Mouse (Mus musculus) neural tube, embryonic 14.5 days (tissue): Measurements from ENCODE around the gene Ift122. TPM values are rescaled to one million over a fixed set of nuclear protein-coding genes. Genes with fewer than 3 reads are reported as not detected.
"Not testable (repeated sequence)": the region's sequence is repeated elsewhere in the genome, so short reads cannot be mapped to it uniquely, and the experiment has no call there.

Source experiments
- ATAC-seq: fragments of 200-750 bp; cut with Nextera tagmentation; 2 replicates; pipeline ENCODE4 v1.8.0; 2017; ENCODE audit warnings: low read depth, mild to moderate bottlenecking, moderate TSS enrichment, moderate library complexity
- H3K27ac ChIP-seq: fragments of 300-500 bp; sonication (generic); 2 replicates; pipeline ENCODE4 v1.5.1; 2014; ENCODE audit warnings: low read depth, mild to moderate bottlenecking, control low read depth, low read length, moderate library complexity, mixed read lengths
- H3K27me3 ChIP-seq: fragments of 300-500 bp; sonication (generic); 2 replicates; pipeline ENCODE4 v1.6.1; 2014; ENCODE audit warnings: low read length; ENCODE audit not compliant: control insufficient read depth, insufficient read depth
- H3K36me3 ChIP-seq: fragments of 300-500 bp; sonication (generic); 2 replicates; pipeline ENCODE4 v1.6.1; 2014; ENCODE audit warnings: low read length, mixed read lengths; ENCODE audit not compliant: control insufficient read depth, insufficient read depth
- H3K4me1 ChIP-seq: fragments of 300-500 bp; sonication (generic); 2 replicates; pipeline ENCODE4 v1.6.1; 2014; ENCODE audit warnings: low read length; ENCODE audit not compliant: control insufficient read depth, insufficient read depth
- H3K4me2 ChIP-seq: fragments of 300-500 bp; sonication (generic); 2 replicates; pipeline ENCODE4 v1.6.1; 2014; ENCODE audit warnings: mild to moderate bottlenecking, low read depth, low read length, control low read depth
- H3K4me3 ChIP-seq: fragments of 300-500 bp; sonication (generic); 2 replicates; pipeline ENCODE4 v1.5.1; 2014; ENCODE audit warnings: low read depth, low read length, control low read depth, mixed read lengths
- H3K9ac ChIP-seq: fragments of 300-500 bp; sonication (generic); replicated peaks from 2 replicates; pipeline ENCODE4 v1.6.1; 2014; ENCODE audit warnings: low read depth, mild to moderate bottlenecking, control low read depth, low read length, mixed read lengths
- H3K9me3 ChIP-seq: fragments of 300-500 bp; sonication (generic); 2 replicates; pipeline ENCODE4 v1.6.1; 2016; ENCODE audit warnings: low read length; ENCODE audit not compliant: control insufficient read depth
- WGBS: fragments of 180-500 bp; shearing (Covaris S2); extraction: QIAGEN DNeasy Blood & Tissue Kit; methylation state at CpG from one replicate; pipeline ENCODE4 v1.1.7; 2014; 5-methylcytosine and 5-hydroxymethylcytosine counted together
- polyA plus RNA-seq: library from polyadenylated mRNA; unstranded; fragments of >200 nt; fragmentation: Nextera tagmentation; extraction: Ambion mirVana; gene quantifications from 2 replicates; pipeline ENCODE4 v1.2.1, GENCODE M21; 2014

Gene Ift122
- polyA plus RNA-seq, 1 experiment from 2014 or later, result 28.3 TPM

DNA sequence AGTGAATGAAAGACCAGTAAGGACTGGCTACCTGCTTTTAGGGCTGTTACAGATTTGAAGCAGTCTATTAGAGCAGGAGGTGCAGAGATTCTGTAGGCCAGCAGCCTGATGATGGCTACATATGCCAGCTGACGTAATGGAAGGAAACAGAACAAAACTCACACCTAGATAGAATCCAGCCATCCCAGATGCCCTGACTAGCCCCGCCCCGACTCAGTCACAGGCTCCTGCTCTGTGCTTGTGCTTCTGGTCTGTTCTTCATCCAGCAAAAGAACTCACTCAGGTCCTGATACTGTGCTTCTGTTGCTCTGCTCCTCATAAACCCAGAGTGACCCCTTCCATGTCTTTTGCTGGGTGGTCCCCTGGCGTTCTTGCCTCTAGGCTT is 3.1 kb downstream of the Ift122 start:
- Histone ChIP-seq H3K27ac (no peak overlapping the region), H3K36me3 (no peaks in the 10 kb centered on the region), H3K27me3 (no peaks in the 10 kb centered on the region), H3K4me3 (no peak overlapping the region), H3K4me2 (no peak overlapping the region), H3K9ac (no peak overlapping the region), H3K9me3 (no peaks in the 10 kb centered on the region), H3K4me1 (peaks cover 7% of the 10 kb centered on the region; the same call in 1 of the 2 replicates)
- no peak for ATAC-seq
- WGBS, result 86% methylated on average over 4 of the region's 4 CpGs

DNA sequence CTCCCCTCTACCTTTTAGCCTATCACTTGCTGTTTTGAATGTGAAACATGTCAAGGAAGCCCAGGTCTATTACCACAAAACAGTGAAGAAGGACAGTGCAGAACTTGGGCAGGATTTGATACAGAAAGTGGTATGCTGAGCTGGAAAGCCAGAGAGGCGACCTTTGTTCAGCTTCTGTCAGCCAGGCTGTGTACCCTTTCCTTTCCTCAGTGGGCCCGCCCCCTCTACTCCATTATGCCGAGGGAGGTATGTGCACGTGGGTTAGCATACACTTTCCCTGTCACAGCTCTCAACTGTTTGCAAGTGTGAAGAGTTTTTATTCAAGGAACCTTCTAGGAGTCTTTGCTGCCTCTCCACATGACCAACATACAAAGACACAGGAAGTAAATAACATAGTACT is 6.0 kb downstream of the Ift122 start:
- Histone ChIP-seq H3K27me3 (no peaks in the 10 kb centered on the region), H3K9me3 (no peaks in the 10 kb centered on the region), H3K4me3 (no peak overlapping the region), H3K4me2 (no peak overlapping the region), H3K27ac (no peak overlapping the region), H3K4me1 (no peaks in the 10 kb centered on the region), H3K9ac (no peak overlapping the region), H3K36me3 (no peaks in the 10 kb centered on the region)
- WGBS, result 64% methylated on average over 4 of the region's 4 CpGs
- no peak for ATAC-seq

DNA sequence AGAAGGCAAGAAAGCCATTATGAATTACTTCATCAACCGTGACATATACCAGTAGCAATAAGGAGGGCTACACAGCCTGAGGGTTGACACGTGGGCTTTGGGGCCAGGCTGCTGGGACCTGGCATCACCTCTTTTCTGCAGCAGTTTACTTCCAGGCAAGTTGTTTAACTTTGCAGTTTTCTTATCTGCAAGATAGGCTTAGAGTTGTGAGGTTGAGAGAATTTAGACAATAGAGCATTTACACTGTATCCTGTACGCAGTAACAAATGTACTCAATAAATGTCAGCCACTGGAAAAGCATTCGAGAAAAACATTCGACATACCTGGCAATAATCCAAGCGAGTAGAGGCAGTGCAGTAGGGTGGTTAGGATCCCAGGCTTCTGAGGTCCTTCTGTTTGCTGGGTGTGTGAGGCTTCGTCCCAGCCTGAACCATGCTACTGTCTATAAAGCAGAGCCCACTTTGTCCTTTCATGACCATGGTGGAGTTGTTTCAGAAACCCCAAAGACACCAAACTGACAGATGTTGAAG is 6.8 kb downstream of the Ift122 start:
- Histone ChIP-seq H3K36me3 (no peaks in the 10 kb centered on the region), H3K9ac (no peak overlapping the region), H3K4me1 (no peaks in the 10 kb centered on the region), H3K4me2 (no peak overlapping the region), H3K27me3 (no peaks in the 10 kb centered on the region), H3K27ac (no peak overlapping the region), H3K4me3 (no peak overlapping the region), H3K9me3 (no peaks in the 10 kb centered on the region)
- ATAC-seq, result no peak
- 72% methylated on average over 7 of the region's 7 CpGs for WGBS

DNA sequence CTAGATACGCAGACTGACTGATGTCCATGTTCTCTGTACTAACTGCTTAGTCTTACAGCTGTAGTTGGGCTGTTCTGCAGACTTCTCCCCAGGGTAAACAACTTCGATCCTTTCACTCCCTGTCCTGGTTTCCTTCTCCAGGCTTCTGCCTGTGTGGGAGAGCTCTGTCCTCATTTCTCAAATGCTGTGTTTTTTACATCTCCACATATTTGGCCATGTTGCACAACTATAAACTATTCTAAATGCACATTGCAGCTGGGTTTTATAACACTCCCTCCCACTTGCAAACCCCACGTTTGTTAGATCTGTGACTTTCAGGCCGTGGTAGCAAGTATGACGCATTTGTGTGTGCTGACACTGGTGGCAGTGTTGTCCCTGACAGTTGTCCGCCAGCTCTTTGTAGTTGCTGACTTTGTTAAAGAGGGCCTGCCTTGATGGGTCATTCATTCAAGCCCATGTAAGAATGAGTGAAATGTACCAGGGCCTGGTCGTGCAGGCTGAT is 10.1 kb downstream of the Ift122 start:
- Histone ChIP-seq H3K9ac (no peak overlapping the region), H3K36me3 (no peaks in the 10 kb centered on the region), H3K4me2 (no peak overlapping the region), H3K4me3 (no peak overlapping the region), H3K27me3 (no peaks in the 10 kb centered on the region), H3K27ac (no peak overlapping the region), H3K9me3 (no peaks in the 10 kb centered on the region), H3K4me1 (no peaks in the 10 kb centered on the region)
- 77% methylated on average over 7 of the region's 7 CpGs for WGBS
- no peak for ATAC-seq

DNA sequence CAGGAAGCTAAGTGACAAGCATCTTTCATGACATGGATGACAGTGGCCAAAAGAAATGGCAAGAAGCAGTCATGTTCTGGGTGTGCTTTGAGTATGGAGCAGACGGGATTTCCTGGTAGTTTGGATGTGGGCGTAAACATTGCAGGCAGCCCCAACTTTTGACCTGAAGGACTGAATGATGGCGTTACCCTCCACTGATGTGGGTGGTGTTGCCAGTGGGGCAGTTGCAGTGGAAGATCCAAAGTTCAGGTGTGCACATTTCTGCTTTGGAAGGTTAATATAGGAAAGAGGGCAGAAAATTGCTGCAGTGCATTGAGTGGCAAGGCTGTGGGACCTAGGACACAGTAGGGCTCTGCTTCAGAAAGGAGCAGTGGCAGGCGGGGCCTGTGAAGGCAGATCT is 12.0 kb downstream of the Ift122 start:
- Histone ChIP-seq H3K9ac (no peak overlapping the region), H3K27me3 (no peaks in the 10 kb centered on the region), H3K4me3 (no peak overlapping the region), H3K4me1 (no peaks in the 10 kb centered on the region), H3K36me3 (no peaks in the 10 kb centered on the region), H3K4me2 (no peak overlapping the region), H3K27ac (no peak overlapping the region), H3K9me3 (no peaks in the 10 kb centered on the region)
- 98% methylated on average over 4 of the region's 4 CpGs for WGBS
- no peak for ATAC-seq

DNA sequence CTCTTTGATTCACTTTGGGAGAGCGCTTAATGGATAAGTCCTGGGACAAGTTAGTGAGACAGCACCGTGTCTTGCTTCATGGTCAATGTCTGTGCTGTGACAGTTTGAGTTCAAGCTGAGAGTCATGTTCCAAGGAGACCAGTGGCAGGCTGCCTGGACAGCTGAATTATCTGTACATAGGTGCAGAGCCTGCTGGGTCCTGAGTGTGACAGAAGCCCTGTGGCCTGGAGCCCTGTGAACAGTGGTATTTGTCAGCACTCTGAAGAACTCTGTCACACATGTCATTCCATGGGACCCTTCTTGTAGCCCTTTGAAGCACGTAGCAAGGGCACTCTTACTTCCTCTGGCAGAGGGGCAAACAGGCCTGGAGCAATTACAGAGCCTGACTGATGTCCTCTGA is 13.9 kb downstream of the Ift122 start:
- H3K4me2 ChIP-seq, ATAC-seq, H3K4me3 ChIP-seq, H3K9ac ChIP-seq, H3K27ac ChIP-seq, H3K4me1 ChIP-seq, H3K9me3 ChIP-seq, H3K27me3 ChIP-seq, H3K36me3 ChIP-seq: not testable (repeated sequence)
- WGBS, result no CpG with 5 or more reads among the region's 3 CpGs

DNA sequence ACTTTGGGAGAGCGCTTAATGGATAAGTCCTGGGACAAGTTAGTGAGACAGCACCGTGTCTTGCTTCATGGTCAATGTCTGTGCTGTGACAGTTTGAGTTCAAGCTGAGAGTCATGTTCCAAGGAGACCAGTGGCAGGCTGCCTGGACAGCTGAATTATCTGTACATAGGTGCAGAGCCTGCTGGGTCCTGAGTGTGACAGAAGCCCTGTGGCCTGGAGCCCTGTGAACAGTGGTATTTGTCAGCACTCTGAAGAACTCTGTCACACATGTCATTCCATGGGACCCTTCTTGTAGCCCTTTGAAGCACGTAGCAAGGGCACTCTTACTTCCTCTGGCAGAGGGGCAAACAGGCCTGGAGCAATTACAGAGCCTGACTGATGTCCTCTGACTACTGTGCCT is 18.0 kb downstream of the Ift122 start:
- H3K36me3 ChIP-seq, H3K4me2 ChIP-seq, H3K4me1 ChIP-seq, H3K4me3 ChIP-seq, H3K27ac ChIP-seq, ATAC-seq, H3K27me3 ChIP-seq, H3K9me3 ChIP-seq, H3K9ac ChIP-seq: not testable (repeated sequence)
- no CpG with 5 or more reads among the region's 3 CpGs for WGBS

DNA sequence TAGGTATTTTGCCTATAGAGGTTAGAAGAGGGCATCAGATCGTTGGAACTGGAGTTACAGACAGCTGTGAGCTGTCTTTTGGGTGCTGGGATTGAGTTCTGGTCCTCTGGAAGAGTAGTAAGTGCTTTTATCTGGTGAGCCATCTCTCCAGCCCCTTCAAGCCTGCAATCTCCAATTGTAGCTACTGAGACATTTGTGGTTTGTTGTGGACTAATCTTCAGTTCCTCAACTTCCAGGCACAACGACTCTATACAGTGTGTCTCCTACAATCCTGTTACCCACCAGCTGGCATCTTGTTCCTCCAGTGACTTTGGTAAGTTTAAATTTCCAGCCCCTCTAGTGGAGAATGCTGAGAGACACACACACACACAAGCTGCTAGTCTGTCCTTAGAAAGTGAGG is 24.0 kb downstream of the Ift122 start:
- no peaks in the 10 kb centered on the region for H3K27me3 ChIP-seq
- no peak overlapping the region for H3K4me2 ChIP-seq
- no peak overlapping the region for H3K27ac ChIP-seq
- no peak for ATAC-seq
- H3K36me3 ChIP-seq, result no peaks in the 10 kb centered on the region; the same call in 1 of the 2 replicates
- no peak overlapping the region for H3K4me3 ChIP-seq
- 97% methylated on average over 2 of the region's 2 CpGs for WGBS
- no peaks in the 10 kb centered on the region for H3K9me3 ChIP-seq
- H3K4me1 ChIP-seq, result no peaks in the 10 kb centered on the region
- H3K9ac ChIP-seq, result no peak overlapping the region

DNA sequence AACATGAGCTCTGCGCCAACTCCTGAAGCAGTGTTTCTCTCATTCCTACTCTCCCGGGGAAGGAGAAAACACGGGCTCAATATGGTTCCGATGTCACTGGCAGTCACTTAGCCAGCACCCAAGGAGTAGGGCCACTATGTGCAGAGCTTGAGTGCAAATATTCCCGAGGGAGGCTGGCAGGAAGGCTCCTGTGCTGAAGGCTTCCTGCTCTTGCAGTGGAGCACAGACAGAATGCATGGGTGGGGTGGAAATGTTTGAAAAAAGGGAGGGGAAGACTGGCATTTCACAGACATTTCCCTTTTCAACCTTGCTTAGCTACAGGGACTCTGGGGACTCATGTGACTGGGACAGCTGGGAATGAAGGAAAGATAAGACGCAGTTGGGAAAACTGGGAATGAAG is 25.4 kb downstream of the Ift122 start:
- no peak overlapping the region for H3K27ac ChIP-seq
- H3K4me3 ChIP-seq, result no peak overlapping the region
- ATAC-seq, result no peak
- WGBS, result 82% methylated on average over 6 of the region's 6 CpGs
- H3K9ac ChIP-seq, result no peak overlapping the region
- no peaks in the 10 kb centered on the region for H3K4me1 ChIP-seq
- H3K27me3 ChIP-seq, result no peaks in the 10 kb centered on the region
- H3K36me3 ChIP-seq, result no peaks in the 10 kb centered on the region; the same call in 1 of the 2 replicates
- H3K4me2 ChIP-seq, result no peak overlapping the region
- no peaks in the 10 kb centered on the region for H3K9me3 ChIP-seq
